Mouse (Mus musculus): ENCODE data around the gene Gm1043.

- TF ChIP-seq CTCF (IDR thresholded peaks at IDR 0.05; ENCODE audit: extremely low read depth, insufficient read depth, insufficient read length, insufficient replicate concordance) (no peak), POLR2A (IDR thresholded peaks at IDR 0.05; ENCODE audit: low read depth, low read length) (no peak)
Measured at GRCm38 (mm10) chr5:37117126-37117525, 32.0 kb downstream of the Gm1043 start.
